Mouse (Mus musculus) stomach, postnatal 0 days (tissue): Measurements from ENCODE around the gene Adpgk. TPM values are rescaled to one million over a fixed set of nuclear protein-coding genes. Genes with fewer than 3 reads are reported as not detected.

Experiments used
- ATAC-seq: fragments of 200-750 bp; cut with Nextera tagmentation; 2 replicates; pipeline ENCODE4 v1.8.0; 2017; ENCODE audit not compliant: low FRiP score, low TSS enrichment
- DNase-seq: peaks from one replicate; pipeline ENCODE4 v3.0.0-alpha.2; 2016; ENCODE audit warnings: low spot score
- H3K27ac ChIP-seq: fragments of 300-500 bp; sonication (generic); replicated peaks from 2 replicates; pipeline ENCODE4 v1.5.1; 2014; ENCODE audit warnings: mild to moderate bottlenecking, control low read depth
- H3K27me3 ChIP-seq: fragments of 300-500 bp; sonication (generic); 2 replicates; pipeline ENCODE4 v1.6.1; 2014; ENCODE audit warnings: low read length; ENCODE audit not compliant: control insufficient read depth, insufficient read depth
- H3K36me3 ChIP-seq: fragments of 300-500 bp; sonication (generic); 2 replicates; pipeline ENCODE4 v1.6.1; 2014; ENCODE audit warnings: low read length, mixed read lengths; ENCODE audit not compliant: control insufficient read depth, insufficient read depth
- H3K4me1 ChIP-seq: fragments of 300-500 bp; sonication (generic); replicated peaks from 2 replicates; pipeline ENCODE4 v1.6.1; 2014; ENCODE audit warnings: antibody characterized with exemption; ENCODE audit not compliant: control insufficient read depth, insufficient read depth
- H3K4me2 ChIP-seq: fragments of 300-500 bp; sonication (generic); replicated peaks from 2 replicates; pipeline ENCODE4 v1.6.1; 2014; ENCODE audit warnings: low read depth, mild to moderate bottlenecking, control low read depth, moderate library complexity
- H3K4me3 ChIP-seq: fragments of 300-500 bp; sonication (generic); 2 replicates; pipeline ENCODE4 v1.5.1; 2014; ENCODE audit warnings: low read depth, low read length, control low read depth
- H3K9ac ChIP-seq: fragments of 300-500 bp; sonication (generic); 2 replicates; pipeline ENCODE4 v1.6.1; 2014; ENCODE audit warnings: mild to moderate bottlenecking, low read length, control low read depth, mixed read lengths
- H3K9me3 ChIP-seq: fragments of 300-500 bp; sonication (generic); 2 replicates; pipeline ENCODE4 v1.6.1; 2016; ENCODE audit warnings: low read length; ENCODE audit not compliant: control insufficient read depth
- CTCF ChIP-seq: IDR thresholded peaks from 2 replicates; pipeline ENCODE4 v1.5.1; 2016; ENCODE audit warnings: antibody characterized with exemption, low read depth, mild to moderate bottlenecking, moderate library complexity
- EP300 ChIP-seq: optimal IDR thresholded peaks from 2 replicates; pipeline ENCODE3; 2016; ENCODE audit warnings: antibody characterized with exemption
- WGBS: fragments of 180-500 bp; shearing (Covaris S2); extraction: QIAGEN DNeasy Blood & Tissue Kit; methylation state at CpG from one replicate; pipeline ENCODE4 v1.1.7; 2014; 5-methylcytosine and 5-hydroxymethylcytosine counted together
- polyA plus RNA-seq: library from polyadenylated mRNA; unstranded; fragments of >200 nt; fragmentation: Nextera tagmentation; extraction: Ambion mirVana; gene quantifications from 2 replicates; pipeline ENCODE4 v1.2.1, GENCODE M21; 2015

The Adpgk gene
- polyA plus RNA-seq, 1 experiment from 2014 or later: 14.8 TPM

GRCm38 (mm10) chr9:59369220-59369619, 77.9 kb downstream of the Adpgk start:
- ATAC-seq (no peak), DNase-seq (no peak)
- Histone ChIP-seq H3K4me1 (no peaks in the 10 kb centered on the region), H3K27ac (no peak overlapping the region), H3K9me3 (no peaks in the 10 kb centered on the region), H3K36me3 (no peaks in the 10 kb centered on the region), H3K9ac (no peak overlapping the region), H3K4me3 (no peak overlapping the region), H3K27me3 (no peaks in the 10 kb centered on the region), H3K4me2 (no peak overlapping the region)
- TF ChIP-seq CTCF: no peak
- no peak for TF ChIP-seq EP300
- WGBS: 69% methylated on average over 5 of the region's 5 CpGs

GRCm38 (mm10) chr9:59369646-59370045, 78.3 kb downstream of the Adpgk start:
- TF ChIP-seq CTCF (no peak), EP300 (no peak)

More at GRCm38 (mm10) chr9:59369646-59370045, 78.3 kb downstream of the Adpgk start:
- H3K9ac ChIP-seq: no peak overlapping the region
- WGBS: 91% methylated on average over 9 of the region's 9 CpGs
- no peaks in the 10 kb centered on the region for H3K9me3 ChIP-seq
- no peaks in the 10 kb centered on the region for H3K4me1 ChIP-seq
- H3K4me2 ChIP-seq: no peak overlapping the region
- no peaks in the 10 kb centered on the region for H3K36me3 ChIP-seq
- ATAC-seq: no peak
- no peak overlapping the region for H3K4me3 ChIP-seq
- H3K27me3 ChIP-seq: no peaks in the 10 kb centered on the region
- H3K27ac ChIP-seq: no peak overlapping the region
- DNase-seq: no peak

Other genes starting within 250 kb of the Adpgk start
- 6.2 and 6.7 TPM in 2 replicates for gene Bbs4, start 62.0 kb downstream of the Adpgk start, polyA plus RNA-seq
- 4.9 and 8.1 TPM in 2 replicates for gene Arih1, start 195.1 kb downstream of the Adpgk start, polyA plus RNA-seq
- 39.2 and 42.3 TPM in 2 replicates for gene Hexa, start 248.0 kb downstream of the Adpgk start, polyA plus RNA-seq
- 0.25 and 0.59 TPM in 2 replicates for gene Tmem202, start 248.3 kb downstream of the Adpgk start, polyA plus RNA-seq